Mouse (Mus musculus) myocyte (in vitro differentiated cells): ENCODE data around the gene Htra3. TPM values are rescaled to one million over a fixed set of nuclear protein-coding genes. Genes with fewer than 3 reads are reported as not detected.

Experiments
- H3K27me3 ChIP-seq: one replicate; pipeline ENCODE4 v1.6.1; 2011; ENCODE audit not compliant: control insufficient read depth, insufficient read depth, insufficient read length
- H3K36me3 ChIP-seq: one replicate; pipeline ENCODE4 v1.6.1; 2011; ENCODE audit not compliant: control insufficient read depth, insufficient read depth
- H3K4me2 ChIP-seq: one replicate; pipeline ENCODE4 v1.6.1; 2011; ENCODE audit warnings: low read depth, control low read depth
- H3K4me3 ChIP-seq: one replicate; pipeline ENCODE4 v1.5.1; 2011; ENCODE audit warnings: mild to moderate bottlenecking, control low read depth, moderate library complexity
- H3K79me2 ChIP-seq: one replicate; pipeline ENCODE4 v1.6.1; 2011; ENCODE audit not compliant: control insufficient read depth, insufficient read depth
- H3ac ChIP-seq: one replicate; pipeline ENCODE4 v1.6.1; 2011; ENCODE audit not compliant: control insufficient read depth, insufficient read length
- CEBPB ChIP-seq: IDR thresholded peaks from 2 replicates; pipeline ENCODE4 v1.6.1; 2011; ENCODE audit warnings: mild to moderate bottlenecking, moderate library complexity; ENCODE audit not compliant: poor library complexity, insufficient read depth, severe bottlenecking
- E2F4 ChIP-seq: IDR thresholded peaks from one replicate; pipeline ENCODE4 v1.6.1; 2011; ENCODE audit warnings: mild to moderate bottlenecking, control low read depth, moderate library complexity; ENCODE audit not compliant: insufficient read depth
- MAX ChIP-seq: IDR thresholded peaks from one replicate; pipeline ENCODE4 v1.6.1; 2011; ENCODE audit warnings: low read depth, mild to moderate bottlenecking, control low read depth
- MYOD1 ChIP-seq, 3 experiments: IDR thresholded peaks; one replicate each; pipeline ENCODE4 v1.6.1; 2011; ENCODE audit warnings: control low read depth in 2 of 3, low read depth in 2 of 3, mild to moderate bottlenecking in 2 of 3, moderate library complexity in 1 of 3; ENCODE audit not compliant: insufficient read length in 2 of 3, control insufficient read depth in 1 of 3
- MYOG ChIP-seq, 3 experiments: IDR thresholded peaks; one replicate each; pipeline ENCODE4 v1.6.1; 2011; ENCODE audit warnings: control low read depth in 2 of 3, low read depth in 2 of 3, mild to moderate bottlenecking in 2 of 3; ENCODE audit not compliant: insufficient read length in 2 of 3, control insufficient read depth in 1 of 3, insufficient read depth in 1 of 3
- POLR2A ChIP-seq: IDR thresholded peaks from one replicate; pipeline ENCODE4 v1.6.1; 2011; ENCODE audit warnings: low read depth, mild to moderate bottlenecking, control low read depth, moderate library complexity; ENCODE audit not compliant: insufficient read length
- POLR2AphosphoS2 ChIP-seq: IDR thresholded peaks from one replicate; pipeline ENCODE4 v1.6.1; 2011; ENCODE audit warnings: low read depth, control low read depth; ENCODE audit not compliant: insufficient read length
- REST ChIP-seq: IDR thresholded peaks from one replicate; pipeline ENCODE4 v1.6.1; 2011; ENCODE audit warnings: mild to moderate bottlenecking, control low read depth, moderate library complexity; ENCODE audit not compliant: insufficient read depth, insufficient read length
- SRF ChIP-seq: IDR thresholded peaks from one replicate; pipeline ENCODE4 v1.6.1; 2011; ENCODE audit warnings: low read depth; ENCODE audit not compliant: control insufficient read depth, insufficient read length
- TCF12 ChIP-seq: IDR thresholded peaks from one replicate; pipeline ENCODE4 v1.6.1; 2011; ENCODE audit warnings: mild to moderate bottlenecking, control low read depth; ENCODE audit not compliant: poor library complexity, insufficient read depth, severe bottlenecking
- TCF3 ChIP-seq: IDR thresholded peaks from one replicate; pipeline ENCODE4 v1.6.1; 2011; ENCODE audit warnings: low read depth, control low read depth; ENCODE audit not compliant: insufficient read length
- USF1 ChIP-seq: IDR thresholded peaks from one replicate; pipeline ENCODE4 v1.6.1; 2011; ENCODE audit warnings: low read depth, mild to moderate bottlenecking, control low read depth, moderate library complexity
- polyA plus RNA-seq: library from polyadenylated mRNA; unstranded; fragments of >200 nt; fragmentation: generic; extraction: Trizol; gene quantifications from one replicate; pipeline ENCODE4 v1.2.1, GENCODE M21; 2012; ENCODE audit warnings: missing spikeins

The Htra3 gene
- polyA plus RNA-seq, 1 experiment = 5.9 TPM

DNA sequence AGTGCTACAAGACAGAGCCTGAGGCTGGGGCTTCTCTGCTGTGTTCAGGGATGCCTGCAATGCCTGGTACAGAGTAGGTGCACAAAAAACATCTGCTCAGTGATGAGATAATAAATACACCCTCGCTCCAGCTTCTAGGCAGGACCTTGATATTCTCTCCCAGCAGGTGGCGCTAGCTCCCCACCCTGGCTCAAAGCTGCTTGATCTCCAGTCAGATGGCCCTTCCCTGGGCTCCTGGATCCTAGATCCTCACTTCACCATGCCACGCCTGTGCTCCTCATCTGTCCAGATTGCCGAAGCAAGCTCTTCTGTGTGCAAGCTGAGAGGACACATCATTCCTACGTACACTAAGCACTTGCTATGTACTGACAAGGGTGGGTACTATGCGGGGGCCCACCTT is 21.5 kb upstream of the Htra3 start:
- no peaks in the 10 kb centered on the region for H3K79me2 ChIP-seq
- TF ChIP-seq E2F4 (no peak), TCF3 (no peak), USF1 (no peak)

DNA sequence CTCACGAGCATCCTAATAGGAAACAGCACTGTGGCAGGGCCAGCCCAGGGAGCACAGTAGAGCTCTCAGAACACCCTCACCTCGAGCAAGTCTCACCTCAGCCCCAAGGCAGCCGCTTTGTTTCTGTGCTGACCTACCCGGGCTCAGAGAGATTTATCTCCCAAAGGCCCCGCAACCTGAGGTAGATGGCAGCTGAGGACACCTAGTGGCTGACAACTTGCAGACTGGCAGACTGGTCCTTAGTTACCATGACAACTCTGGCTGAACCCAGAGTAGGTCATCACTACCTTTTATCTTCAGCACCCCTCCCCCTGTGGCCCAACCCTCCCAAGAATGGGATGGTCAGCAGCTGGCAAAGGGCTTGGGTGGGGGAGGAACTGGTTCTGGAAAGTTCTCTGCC is 16.2 kb upstream of the Htra3 start:
- TF ChIP-seq MYOD1 (IDR thresholded peaks at IDR 0.05; ENCODE audit: control insufficient read depth in 1 of 3, insufficient read length in 2 of 3, low read depth in 2 of 3) (no peak), CEBPB (no peak), SRF (no peak), TCF12 (no peak)
- no peaks in the 10 kb centered on the region for H3K79me2 ChIP-seq

More for the DNA sequence above, 21.5 kb upstream of the Htra3 start:
- no peak overlapping the region for H3K4me3 ChIP-seq
- no peaks in the 10 kb centered on the region for H3K36me3 ChIP-seq
- no peak overlapping the region for H3ac ChIP-seq
- H3K27me3 ChIP-seq = no peaks in the 10 kb centered on the region
- no peak overlapping the region for H3K4me2 ChIP-seq

DNA sequence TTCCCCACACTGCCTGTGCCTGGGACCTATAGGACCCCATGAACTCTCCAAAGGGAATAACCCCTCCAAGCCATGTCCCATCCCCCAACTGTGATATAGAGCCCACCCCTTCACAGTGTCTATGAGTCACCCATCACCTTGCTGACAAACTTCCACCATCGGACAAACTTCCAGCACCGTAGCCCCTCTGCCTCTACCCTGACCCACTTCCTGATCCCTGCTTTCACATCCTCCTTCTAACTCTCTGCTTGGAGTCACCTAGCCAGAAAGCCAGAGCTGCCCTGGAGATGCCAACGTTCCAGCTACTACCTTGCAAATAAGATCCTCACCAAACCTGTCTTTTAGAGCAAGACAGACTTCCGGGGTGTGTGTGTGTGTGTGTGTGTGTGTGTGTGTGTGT is 14.1 kb upstream of the Htra3 start:
- H3K36me3 ChIP-seq = no peaks in the 10 kb centered on the region
- H3K4me3 ChIP-seq = no peak overlapping the region
- H3ac ChIP-seq = no peak overlapping the region
- H3K27me3 ChIP-seq = no peaks in the 10 kb centered on the region
- H3K79me2 ChIP-seq = no peaks in the 10 kb centered on the region
- H3K4me2 ChIP-seq = no peak overlapping the region
- TF ChIP-seq POLR2AphosphoS2 = no peak
- TF ChIP-seq CEBPB = no peak
- TF ChIP-seq MAX = no peak
- TF ChIP-seq E2F4 = no peak
- TF ChIP-seq REST = no peak
- TF ChIP-seq MYOD1 (IDR thresholded peaks at IDR 0.05; ENCODE audit: control insufficient read depth in 1 of 3, insufficient read length in 2 of 3, low read depth in 2 of 3) = no peak
- no peak for TF ChIP-seq TCF3
- TF ChIP-seq TCF12 = no peak
- no peak for TF ChIP-seq MYOG (IDR thresholded peaks at IDR 0.05; ENCODE audit: control insufficient read depth in 1 of 3, insufficient read depth in 1 of 3, insufficient read length in 2 of 3, low read depth in 2 of 3)
- no peak for TF ChIP-seq POLR2A
- TF ChIP-seq USF1 = no peak

More for the DNA sequence above, 16.2 kb upstream of the Htra3 start:
- Histone ChIP-seq H3K36me3 (no peaks in the 10 kb centered on the region), H3K27me3 (no peaks in the 10 kb centered on the region), H3K4me3 (no peak overlapping the region), H3ac (no peak overlapping the region), H3K4me2 (no peak overlapping the region)

DNA sequence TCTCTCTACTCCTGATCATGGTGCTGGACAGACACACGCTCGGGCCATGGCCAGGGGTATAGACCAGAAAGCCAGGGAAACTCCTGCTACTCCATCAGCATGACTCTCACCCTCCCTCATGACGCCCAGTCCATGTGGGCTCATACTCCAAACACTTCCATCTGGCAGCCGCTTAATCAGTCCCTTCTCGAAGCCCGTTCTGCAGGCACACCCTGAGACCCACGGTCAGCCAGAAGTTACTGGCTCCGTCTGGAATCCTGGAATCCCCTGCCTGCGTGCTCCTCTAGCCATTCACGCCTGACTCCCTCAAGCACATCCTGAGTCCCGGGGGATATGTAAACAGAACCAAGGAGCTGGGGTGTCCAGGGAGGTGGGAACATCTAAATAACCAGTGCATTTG is 11.7 kb upstream of the Htra3 start:
- TF ChIP-seq TCF12 (no peak), SRF (no peak), MAX (no peak), MYOD1 (IDR thresholded peaks at IDR 0.05; ENCODE audit: control insufficient read depth in 1 of 3, insufficient read length in 2 of 3, low read depth in 2 of 3) (no peak), E2F4 (no peak), CEBPB (no peak), POLR2A (no peak), MYOG (IDR thresholded peaks at IDR 0.05; ENCODE audit: control insufficient read depth in 1 of 3, insufficient read depth in 1 of 3, insufficient read length in 2 of 3, low read depth in 2 of 3) (no peak), TCF3 (no peak), REST (no peak), USF1 (no peak), POLR2AphosphoS2 (no peak)
- no peaks in the 10 kb centered on the region for H3K36me3 ChIP-seq
- no peak overlapping the region for H3K4me2 ChIP-seq
- no peaks in the 10 kb centered on the region for H3K27me3 ChIP-seq
- H3ac ChIP-seq = no peak overlapping the region
- no peak overlapping the region for H3K4me3 ChIP-seq
- no peaks in the 10 kb centered on the region for H3K79me2 ChIP-seq

DNA sequence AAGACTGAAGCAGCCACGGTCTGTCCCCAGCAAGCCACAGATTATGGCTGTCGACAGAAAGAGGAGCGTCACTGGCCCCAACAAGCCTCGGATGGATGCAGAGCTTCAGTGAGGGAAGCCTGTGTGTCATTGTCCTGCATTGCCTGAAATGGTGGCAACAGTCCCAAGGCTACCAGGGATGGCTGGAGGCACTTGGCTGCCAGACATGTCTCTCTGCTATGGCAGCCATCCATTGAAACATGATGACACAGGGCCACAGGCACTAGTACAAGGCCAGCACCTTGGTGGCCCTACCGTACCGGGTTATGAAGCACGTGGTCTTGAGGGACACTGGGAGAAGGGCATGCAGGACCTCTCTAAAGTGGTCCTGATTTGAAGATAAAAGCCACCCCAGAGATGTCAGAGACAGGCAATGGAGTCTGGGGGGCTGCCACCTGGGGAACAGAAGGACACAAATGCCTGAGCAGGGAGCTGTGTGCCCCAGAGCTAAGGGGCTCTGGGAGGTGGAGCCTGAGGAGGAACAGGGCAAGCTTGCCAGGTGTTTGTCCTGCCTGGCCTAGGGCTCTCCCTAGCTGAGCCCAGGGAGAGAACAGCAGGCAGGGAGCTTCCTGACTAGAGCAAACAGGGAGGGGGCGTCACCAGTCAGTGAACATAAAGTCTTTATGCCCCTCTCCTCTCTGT is 11.0 kb upstream of the Htra3 start:
- Histone ChIP-seq H3K4me3 (no peak overlapping the region), H3K36me3 (no peaks in the 10 kb centered on the region), H3K79me2 (no peaks in the 10 kb centered on the region), H3ac (no peak overlapping the region), H3K27me3 (no peaks in the 10 kb centered on the region), H3K4me2 (no peak overlapping the region)
- TF ChIP-seq REST (no peak), POLR2AphosphoS2 (no peak), SRF (no peak), E2F4 (no peak), POLR2A (no peak), TCF12 (no peak), MYOG (IDR thresholded peaks at IDR 0.05; ENCODE audit: control insufficient read depth in 1 of 3, insufficient read depth in 1 of 3, insufficient read length in 2 of 3, low read depth in 2 of 3) (no peak), USF1 (no peak), TCF3 (no peak), MYOD1 (IDR thresholded peaks at IDR 0.05; ENCODE audit: control insufficient read depth in 1 of 3, insufficient read length in 2 of 3, low read depth in 2 of 3) (no peak), MAX (no peak), CEBPB (no peak)
